Comparison of ENCODE assay signal across 26 mouse cellular contexts in the genomic region with DNA sequence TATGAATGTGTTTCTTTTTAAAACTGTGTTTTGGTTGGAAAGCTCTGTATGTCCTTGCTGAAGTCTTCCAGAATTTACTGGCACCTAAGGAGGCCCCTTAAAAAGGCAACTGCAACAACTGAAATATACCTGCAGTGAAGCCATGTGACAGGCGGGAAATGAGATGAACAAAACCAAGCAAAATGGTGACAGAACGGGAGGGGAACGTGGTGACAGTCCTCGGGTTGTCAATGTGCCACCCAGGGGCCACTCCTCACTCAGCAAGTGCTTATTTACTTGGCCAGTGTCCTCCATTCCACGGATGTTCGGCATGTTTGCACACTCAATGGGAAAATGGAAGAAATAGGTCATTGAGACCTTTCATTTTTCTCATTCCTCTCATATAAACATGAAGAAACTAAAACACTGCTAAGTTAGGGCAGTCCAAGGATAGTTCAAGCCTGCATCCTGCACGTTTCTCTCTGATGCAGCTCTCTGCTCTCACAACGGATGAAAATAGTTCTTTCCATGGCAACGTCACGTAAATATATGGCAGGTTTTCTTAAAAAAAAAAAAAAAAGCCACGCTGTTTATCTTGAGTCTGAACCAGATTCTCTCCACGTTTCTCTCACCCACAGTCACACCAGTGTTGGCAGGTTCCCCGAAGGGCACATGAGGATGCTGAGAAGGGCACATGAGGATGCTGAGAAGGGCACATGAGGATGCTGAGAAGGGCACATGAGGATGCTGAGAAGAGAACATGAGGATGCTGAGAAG. TPM values are rescaled to one million over a fixed set of nuclear protein-coding genes. Genes with fewer than 3 reads are reported as not detected.
DNase-seq lines count a peak whose midpoint lies in the region; ATAC-seq lines count a peak whose summit lies in the region.
"Had no signal": no experiment of that assay in that cellular context is flagged by ENCODE, and none has a peak within 500 bp of the region (broad histone marks: within the 10 kb centered on the region; RNA-seq: fewer than 3 reads in every experiment).

No protein-coding gene starts in this region.

- no peaks in the 10 kb centered on the region for H3K36me3 ChIP-seq in lung, embryonic 16.5 days (ENCODE audit: control insufficient read depth, insufficient read depth, low read length)
- H3K36me3 ChIP-seq: embryonic facial prominence, embryonic 13.5 days; forebrain, embryonic 12.5 days; heart, embryonic 15.5 days; kidney, embryonic 15.5 days; limb, embryonic 12.5 days; liver, embryonic 15.5 days; lung, embryonic 15.5 days; midbrain, embryonic 12.5 days; neural tube, embryonic 12.5 days had no signal

- peak; percentile 27; the same call in 1 of the 2 replicates for ATAC-seq in lung, embryonic 16.5 days (ENCODE audit: low read depth)
- ATAC-seq: hindbrain, embryonic 16.5 days had no signal

- H3K4me3 ChIP-seq in lung, embryonic 16.5 days (ENCODE audit: low read length) = no peak overlapping the region
- H3K4me3 ChIP-seq: embryonic facial prominence, embryonic 13.5 days; forebrain, embryonic 12.5 days; heart, embryonic 15.5 days; kidney, embryonic 15.5 days; left cerebral cortex, adult 2 months; limb, embryonic 12.5 days; liver, embryonic 15.5 days; lung, embryonic 15.5 days; midbrain, embryonic 12.5 days; myocyte; neural tube, embryonic 12.5 days had no signal

- H3K27me3 ChIP-seq in lung, embryonic 16.5 days (ENCODE audit: control insufficient read depth, insufficient read depth, low read depth, low read length) = no peaks in the 10 kb centered on the region
- H3K27me3 ChIP-seq: embryonic facial prominence, embryonic 13.5 days; forebrain, embryonic 12.5 days; heart, embryonic 15.5 days; kidney, embryonic 15.5 days; limb, embryonic 12.5 days; liver, embryonic 15.5 days; lung, embryonic 15.5 days; midbrain, embryonic 12.5 days; neural tube, embryonic 12.5 days had no signal

- H3K4me2 ChIP-seq in lung, embryonic 16.5 days (ENCODE audit: low read depth, low read length) = no peak overlapping the region
- H3K4me2 ChIP-seq: embryonic facial prominence, embryonic 13.5 days; forebrain, embryonic 12.5 days; heart, embryonic 15.5 days; kidney, embryonic 15.5 days; limb, embryonic 12.5 days; liver, embryonic 15.5 days; lung, embryonic 15.5 days; midbrain, embryonic 12.5 days; neural tube, embryonic 12.5 days had no signal

- DNase-seq in frontal cortex, postnatal 36 days (ENCODE audit: low spot score in 2 of 2) = peak; percentile 25 to 30
- DNase-seq in frontal cortex, adult 2 months (ENCODE audit: extremely low spot score in 1 of 2, low spot score in 1 of 2) = no peak
- no peak for DNase-seq in lung, postnatal 36 days
- peak; percentile 74 to 77 for DNase-seq in right cerebral cortex, postnatal 10 days (ENCODE audit: low spot score in 2 of 2)
- DNase-seq in right cerebral cortex, postnatal 25 days = no peak
- no peak for DNase-seq in adrenal gland, postnatal 25 days
- DNase-seq: adrenal gland, postnatal 14 days; cerebellum, adult 18-20 months; cerebellum, postnatal 10 days; kidney, adult 18-20 months; kidney, postnatal 25 days; thymus, postnatal 4 days had no signal

- H3K4me1 ChIP-seq in lung, embryonic 16.5 days (replicated peaks; ENCODE audit: control insufficient read depth, insufficient read depth, low read length) = peaks cover 7% of the 10 kb centered on the region; the same call in 1 of the 2 replicates
- H3K4me1 ChIP-seq: embryonic facial prominence, embryonic 13.5 days; forebrain, embryonic 12.5 days; heart, embryonic 15.5 days; kidney, embryonic 15.5 days; limb, embryonic 12.5 days; liver, embryonic 15.5 days; midbrain, embryonic 12.5 days; neural tube, embryonic 12.5 days had no signal

- WGBS in lung, embryonic 16.5 days = 50% methylated on average over 13 of the region's 13 CpGs

- no peak overlapping the region for H3K9ac ChIP-seq in lung, embryonic 16.5 days (ENCODE audit: low read length)
- H3K9ac ChIP-seq: embryonic facial prominence, embryonic 13.5 days; forebrain, embryonic 12.5 days; heart, embryonic 15.5 days; kidney, embryonic 15.5 days; limb, embryonic 12.5 days; liver, embryonic 15.5 days; lung, embryonic 15.5 days; midbrain, embryonic 12.5 days; neural tube, embryonic 12.5 days had no signal

- H3K9me3 ChIP-seq in lung, embryonic 16.5 days (ENCODE audit: control insufficient read depth, low read length) = no peaks in the 10 kb centered on the region
- H3K9me3 ChIP-seq: embryonic facial prominence, embryonic 13.5 days; forebrain, embryonic 12.5 days; heart, embryonic 15.5 days; kidney, embryonic 15.5 days; limb, embryonic 12.5 days; liver, embryonic 15.5 days; lung, embryonic 15.5 days; midbrain, embryonic 12.5 days; neural tube, embryonic 12.5 days had no signal

- peak overlapping the region; percentile 36; the same call in 1 of the 2 replicates for H3K27ac ChIP-seq in lung, embryonic 16.5 days (ENCODE audit: low read length)
- H3K27ac ChIP-seq: embryonic facial prominence, embryonic 13.5 days; forebrain, embryonic 12.5 days; heart, embryonic 15.5 days; kidney, embryonic 15.5 days; left cerebral cortex, adult 2 months; limb, embryonic 12.5 days; liver, embryonic 15.5 days; lung, embryonic 15.5 days; midbrain, embryonic 12.5 days; neural tube, embryonic 12.5 days had no signal

RNA-seq across cellular contexts. Expression of gene Lmcd1, which starts 49.5 kb away (rescaled TPM):
- 10.7 and 12.6 TPM in 2 replicates for polyA plus RNA-seq in frontal cortex, adult 2 months (2012; rRNA removed)
- 33.3 and 33.4 TPM in 2 replicates for polyA plus RNA-seq in lung, embryonic 16.5 days (2015; fragmentation: Nextera tagmentation; extraction: Ambion mirVana)
- total RNA-seq in adrenal gland, postnatal 25 days (2021) = 4.6 and 5.6 TPM in 2 replicates
- total RNA-seq: MEL had no signal

Comparison
In these comparisons a context has a peak if more than half of its experiments do, and no peak if none do; other contexts are left out.
1. DNase-seq: peak in frontal cortex, postnatal 36 days (2 of 2) and right cerebral cortex, postnatal 10 days (2 of 2); none in frontal cortex, adult 2 months (0 of 2), lung, postnatal 36 days (single experiment), right cerebral cortex, postnatal 25 days (single experiment) and adrenal gland, postnatal 25 days (single experiment).